Mouse (Mus musculus) lung, adult 2 months (tissue): ENCODE measurements around the gene Ces1g.

ENCODE experiments used
- CTCF ChIP-seq: fragments of 200-500 bp; IDR thresholded peaks from 2 replicates; pipeline ENCODE4 v1.5.1; 2011; ENCODE audit warnings: mild to moderate bottlenecking, low read length, control low read depth; ENCODE audit not compliant: insufficient read depth
- POLR2A ChIP-seq: fragments of 200-500 bp; IDR thresholded peaks from 2 replicates; pipeline ENCODE4 v1.6.1; 2011; ENCODE audit warnings: low read depth, mild to moderate bottlenecking, control low read depth, low read length, borderline replicate concordance; ENCODE audit errors: extremely low read depth

- TF ChIP-seq CTCF (no peak), POLR2A (no peak)
Observed at GRCm38 (mm10) chr8:93325123-93325522, 12.0 kb downstream of the Ces1g start.
